Comparison of ENCODE assay signal across 10 mouse cellular contexts in the genomic region with DNA sequence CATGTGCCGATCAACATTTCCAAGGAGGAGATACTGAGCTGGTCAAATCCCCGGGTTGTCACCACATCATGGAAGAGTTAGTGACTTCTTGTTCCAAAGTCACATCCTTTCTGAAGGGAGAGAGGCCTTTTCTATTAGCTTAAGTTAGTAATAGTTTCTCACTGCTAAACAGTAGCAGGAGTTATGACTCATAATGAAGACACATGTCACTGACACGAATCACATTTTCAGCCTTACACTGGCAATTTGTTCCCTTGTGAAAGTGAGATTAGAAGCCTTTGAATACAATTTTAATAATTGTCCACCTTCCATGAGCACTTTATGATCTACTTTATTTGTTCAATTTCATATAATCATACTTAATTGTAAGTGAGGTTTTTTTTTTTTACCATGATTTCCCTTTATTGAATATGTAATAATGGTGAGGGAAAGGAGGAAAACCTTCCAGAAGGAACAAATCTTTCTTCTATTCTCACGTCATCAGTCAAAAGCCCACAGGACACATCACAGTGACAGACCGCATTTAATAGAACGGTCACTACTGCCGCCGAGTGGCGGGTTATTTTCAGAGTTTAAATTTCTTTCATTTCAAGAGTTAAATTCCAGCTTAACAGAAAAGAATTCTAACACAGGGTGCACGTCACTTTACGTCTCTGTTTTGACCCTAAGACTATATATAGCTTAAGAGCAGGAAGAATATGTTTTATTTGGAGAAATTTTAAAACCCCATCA. TPM values are rescaled to one million over a fixed set of nuclear protein-coding genes. Genes with fewer than 3 reads are reported as not detected.
DNase-seq lines count a peak whose midpoint lies in the region; ATAC-seq lines count a peak whose summit lies in the region.
"Had no signal": no experiment of that assay in that cellular context is flagged by ENCODE, and none has a peak within 500 bp of the region (broad histone marks: within the 10 kb centered on the region; RNA-seq: fewer than 3 reads in every experiment).

No protein-coding gene starts in this region.

- H3K27ac ChIP-seq in neural tube, embryonic 11.5 days (ENCODE audit: low read depth, low read length): no peak overlapping the region
- no peak overlapping the region for H3K27ac ChIP-seq in neural tube, embryonic 15.5 days (replicated peaks)
- H3K27ac ChIP-seq: limb, embryonic 13.5 days had no signal

- no peak overlapping the region for H3K4me3 ChIP-seq in neural tube, embryonic 11.5 days (ENCODE audit: low read depth, low read length)
- H3K4me3 ChIP-seq in neural tube, embryonic 15.5 days (replicated peaks): no peak overlapping the region
- H3K4me3 ChIP-seq: limb, embryonic 13.5 days had no signal

- H3K4me2 ChIP-seq in neural tube, embryonic 11.5 days (ENCODE audit: low read depth): no peak overlapping the region
- no peak overlapping the region for H3K4me2 ChIP-seq in neural tube, embryonic 15.5 days
- H3K4me2 ChIP-seq: limb, embryonic 13.5 days had no signal

- H3K9ac ChIP-seq in neural tube, embryonic 11.5 days (ENCODE audit: low read length): no peak overlapping the region
- no peak overlapping the region for H3K9ac ChIP-seq in neural tube, embryonic 15.5 days (replicated peaks)
- H3K9ac ChIP-seq: limb, embryonic 13.5 days had no signal

- H3K9me3 ChIP-seq in neural tube, embryonic 11.5 days (ENCODE audit: control insufficient read depth, low read length): no peaks in the 10 kb centered on the region
- no peaks in the 10 kb centered on the region for H3K9me3 ChIP-seq in neural tube, embryonic 15.5 days (replicated peaks)
- H3K9me3 ChIP-seq: limb, embryonic 13.5 days had no signal

- WGBS in neural tube, embryonic 11.5 days: 82% methylated on average over 11 of the region's 11 CpGs
- WGBS in neural tube, embryonic 15.5 days: 74% methylated on average over 11 of the region's 11 CpGs

- intact Hi-C loops in gastrocnemius, postnatal 14 days (cut with DNase I; ENCODE audit: low total_unique reads): loop anchor here (10.0 kb wide), 1 partner anchor 393 kb away; no protein-coding TSS in a partner anchor

- H3K4me1 ChIP-seq in neural tube, embryonic 11.5 days (ENCODE audit: control insufficient read depth, insufficient read depth, low read length): no peaks in the 10 kb centered on the region
- no peaks in the 10 kb centered on the region for H3K4me1 ChIP-seq in neural tube, embryonic 15.5 days

- DNase-seq in gastrocnemius, postnatal 10 days: peak; percentile 9
- no peak for DNase-seq in gastrocnemius, postnatal 14 days
- peak; percentile 38 to 47 for DNase-seq in kidney, postnatal 4 days
- DNase-seq in kidney, adult 18-20 months: no peak
- DNase-seq in neural tube, embryonic 11.5 days (ENCODE audit: low spot score): peak; percentile 28
- no peak for DNase-seq in thymus, postnatal 25 days
- DNase-seq: cerebellum, adult 8-10 months; spleen, adult 18-20 months had no signal

- no peaks in the 10 kb centered on the region for H3K36me3 ChIP-seq in neural tube, embryonic 11.5 days (ENCODE audit: control insufficient read depth, insufficient read depth, low read length)
- no peaks in the 10 kb centered on the region for H3K36me3 ChIP-seq in neural tube, embryonic 15.5 days
- H3K36me3 ChIP-seq: limb, embryonic 13.5 days had no signal

- H3K27me3 ChIP-seq in neural tube, embryonic 11.5 days (ENCODE audit: control insufficient read depth, insufficient read depth, low read length): no peaks in the 10 kb centered on the region
- no peaks in the 10 kb centered on the region for H3K27me3 ChIP-seq in neural tube, embryonic 15.5 days (replicated peaks)
- H3K27me3 ChIP-seq: limb, embryonic 13.5 days had no signal

- ATAC-seq in neural tube, embryonic 11.5 days (ENCODE audit: insufficient read depth, low FRiP score, low TSS enrichment): no peak
- no peak for ATAC-seq in neural tube, embryonic 15.5 days (ENCODE audit: low FRiP score)

RNA-seq across cellular contexts. Expression of gene Fam124b, which starts 40.5 kb away (rescaled TPM):
- total RNA-seq in gastrocnemius, postnatal 10 days (2021): 1 to 10 TPM; 2.4 to 2.6 TPM
- total RNA-seq in gastrocnemius, postnatal 14 days (2021): 1 to 10 TPM; 2.6 to 3.7 TPM
- 0.69 and 0.96 TPM in 2 replicates for polyA plus RNA-seq in neural tube, embryonic 11.5 days (2014; fragmentation: Nextera tagmentation; extraction: Ambion mirVana)
- 0.69 and 1.0 TPM in 2 replicates for polyA plus RNA-seq in neural tube, embryonic 15.5 days (2015; fragmentation: Nextera tagmentation; extraction: Ambion mirVana)

Comparison
In these comparisons a context has a peak if more than half of its experiments do, and no peak if none do; other contexts are left out.
1. DNase-seq: peak in gastrocnemius, postnatal 10 days (single experiment), kidney, postnatal 4 days (2 of 2) and neural tube, embryonic 11.5 days (single experiment); none in gastrocnemius, postnatal 14 days (single experiment), kidney, adult 18-20 months (single experiment) and thymus, postnatal 25 days (single experiment).